Mouse (Mus musculus) CH12.LX (cell line): ENCODE results near the gene Tbc1d16. TPM values are rescaled to one million over a fixed set of nuclear protein-coding genes. Genes with fewer than 3 reads are reported as not detected.

Experiments
- DNase-seq: peaks from one replicate; pipeline ENCODE4 v3.0.0-alpha.2; 2013; ENCODE audit errors: extremely low read depth
- H3K27ac ChIP-seq: 2 replicates; pipeline ENCODE4 v1.5.1; 2012; ENCODE audit warnings: low read depth, mild to moderate bottlenecking, control low read depth, moderate library complexity; ENCODE audit not compliant: insufficient read depth
- H3K27me3 ChIP-seq: replicated peaks from 2 replicates; pipeline ENCODE3; 2012; ENCODE audit warnings: inconsistent platforms
- H3K36me3 ChIP-seq, 2 experiments: replicated peaks in 1 of 2; 2 replicates each; pipeline versions ENCODE3 to v1.6.1; 2012; ENCODE audit warnings: inconsistent platforms in 1 of 2, low read length in 1 of 2, mild to moderate bottlenecking in 1 of 2, mixed read lengths in 1 of 2, moderate library complexity in 1 of 2; ENCODE audit not compliant: control insufficient read depth in 1 of 2, insufficient read depth in 1 of 2
- H3K4me1 ChIP-seq, 2 experiments: 2 replicates each; pipeline ENCODE4 v1.6.1; 2012; ENCODE audit warnings: inconsistent platforms in 1 of 2, moderate library complexity in 1 of 2; ENCODE audit not compliant: insufficient read depth in 2 of 2, control insufficient read depth in 1 of 2
- H3K4me2 ChIP-seq: 2 replicates; pipeline ENCODE4 v1.6.1; 2012; ENCODE audit warnings: low read depth, mild to moderate bottlenecking, control low read depth; ENCODE audit not compliant: poor library complexity, insufficient read depth, severe bottlenecking
- H3K4me3 ChIP-seq, 3 experiments: fragments of 150-350 bp in 1 of 3; sonication (generic) in 1 of 3; replicated peaks in 1 of 3; 2 replicates each; pipeline versions ENCODE3 to v1.5.1; 2011 to 2012; ENCODE audit warnings: low read depth in 2 of 3, low read length in 2 of 3, mild to moderate bottlenecking in 2 of 3, moderate library complexity in 2 of 3, control low read depth in 1 of 3, improper control_type of control experiment in 1 of 3, inconsistent platforms in 1 of 3, mixed read lengths in 1 of 3; ENCODE audit not compliant: poor library complexity in 1 of 3
- H3K79me2 ChIP-seq: replicated peaks from 2 replicates; pipeline ENCODE4 v1.6.1; 2012; ENCODE audit warnings: mild to moderate bottlenecking, moderate library complexity; ENCODE audit not compliant: control insufficient read depth, poor library complexity, insufficient read depth, severe bottlenecking; ENCODE audit errors: extremely low read depth
- H3K9ac ChIP-seq: 2 replicates; pipeline ENCODE4 v1.6.1; 2012; ENCODE audit warnings: low read depth, mild to moderate bottlenecking, control low read depth, moderate library complexity; ENCODE audit not compliant: insufficient read depth
- H3K9me3 ChIP-seq: replicated peaks from 2 replicates; pipeline ENCODE3; 2012; ENCODE audit warnings: low read length, inconsistent platforms, mixed read lengths
- BHLHE40 ChIP-seq: IDR thresholded peaks from 2 replicates; pipeline ENCODE4 v1.6.1; 2011; ENCODE audit warnings: mild to moderate bottlenecking, low read depth, low read length, improper control_type of control experiment
- CTCF ChIP-seq, 2 experiments: IDR thresholded peaks in 1 of 2; conservative IDR thresholded peaks in 1 of 2; 2 replicates each; pipeline ENCODE4 v1.5.1; 2011 to 2012; ENCODE audit warnings: low read depth in 2 of 2, low read length in 2 of 2, improper control_type of control experiment in 1 of 2, inconsistent platforms in 1 of 2, mild to moderate bottlenecking in 1 of 2, moderate library complexity in 1 of 2
- EP300 ChIP-seq: IDR thresholded peaks from 2 replicates; pipeline ENCODE4 v1.6.1; 2011; ENCODE audit warnings: low read length, improper control_type of control experiment
- IRF4 ChIP-seq: IDR thresholded peaks from 2 replicates; pipeline ENCODE4 v1.6.1; 2014; ENCODE audit warnings: low read depth, mild to moderate bottlenecking, inconsistent platforms, low read length, improper control_type of control experiment
- KAT2A ChIP-seq: IDR thresholded peaks from 2 replicates; pipeline ENCODE4 v1.6.1; 2012; ENCODE audit warnings: low read length, improper control_type of control experiment, inconsistent platforms; ENCODE audit not compliant: insufficient replicate concordance
- MEF2A ChIP-seq: IDR thresholded peaks from 2 replicates; pipeline ENCODE4 v1.6.1; 2014; ENCODE audit warnings: low read depth, mild to moderate bottlenecking, inconsistent platforms, low read length, improper control_type of control experiment, borderline replicate concordance
- MYC ChIP-seq: IDR thresholded peaks from 2 replicates; pipeline ENCODE4 v1.6.1; 2011; ENCODE audit warnings: low read depth, mild to moderate bottlenecking, improper control_type of control experiment, low read length
- NELFE ChIP-seq: IDR thresholded peaks from 2 replicates; pipeline ENCODE4 v1.6.1; 2011; ENCODE audit warnings: low read depth, low read length, improper control_type of control experiment
- PAX5 ChIP-seq: IDR thresholded peaks from 2 replicates; pipeline ENCODE4 v1.6.1; 2012; ENCODE audit warnings: low read length, inconsistent platforms, mixed read lengths
- SIN3A ChIP-seq: IDR thresholded peaks from 2 replicates; pipeline ENCODE4 v1.6.1; 2012; ENCODE audit warnings: low read length, improper control_type of control experiment, inconsistent platforms
- SMC3 ChIP-seq: IDR thresholded peaks from 2 replicates; pipeline ENCODE4 v1.6.1; 2011; ENCODE audit warnings: low read depth, low read length, improper control_type of control experiment
- TBP ChIP-seq: conservative IDR thresholded peaks from 2 replicates; pipeline ENCODE4 v1.6.1; 2011; ENCODE audit warnings: low read depth, low read length, improper control_type of control experiment
- TCF12 ChIP-seq: IDR thresholded peaks from 2 replicates; pipeline ENCODE4 v1.6.1; 2014; ENCODE audit warnings: low read depth, mild to moderate bottlenecking, inconsistent platforms, low read length, improper control_type of control experiment
- USF2 ChIP-seq: conservative IDR thresholded peaks from 2 replicates; pipeline ENCODE4 v1.6.1; 2011; ENCODE audit warnings: low read depth, low read length, improper control_type of control experiment
- ZC3H11A ChIP-seq: IDR thresholded peaks from 2 replicates; pipeline ENCODE4 v1.6.1; 2012; ENCODE audit warnings: low read depth, mild to moderate bottlenecking, inconsistent platforms, low read length, improper control_type of control experiment
- ZKSCAN1 ChIP-seq: IDR thresholded peaks from 2 replicates; pipeline ENCODE4 v1.6.1; 2012; ENCODE audit warnings: low read depth, inconsistent platforms, low read length, improper control_type of control experiment, borderline replicate concordance
- ZMIZ1 ChIP-seq: IDR thresholded peaks from 2 replicates; pipeline ENCODE4 v1.6.1; 2012; ENCODE audit warnings: low read depth, mild to moderate bottlenecking, inconsistent platforms, low read length, improper control_type of control experiment
- dilution Hi-C: fragments of 300-500 bp; cut with MboI; formaldehyde crosslinking; loops from 2 replicates; pipeline ENCODE4 v1.14.3; 2020; ENCODE audit warnings: low sequenced_read_pairs; ENCODE audit not compliant: extremely low pct_unique_long_range_greater_than_20kb, extremely low pct_ligation_motif_present
- in situ Hi-C: fragments of 300-500 bp; cut with MboI; formaldehyde crosslinking; loops from 3 replicates; pipeline ENCODE4 v1.14.3; 2019; ENCODE audit warnings: low sequenced_read_pairs, low pct_ligation_motif_present, low pct_unique_long_range_greater_than_20kb, mixed read lengths
- polyA plus RNA-seq: library from polyadenylated mRNA; unstranded; fragments of >175 nt; gene quantifications from 2 replicates; pipeline ENCODE4 v1.2.1, GENCODE M21; 2012; ENCODE audit warnings: low read depth; ENCODE audit not compliant: insufficient read length
- total RNA-seq, 2 experiments: library from RNA; depleted of rRNA; stranded (reverse); fragments of 300-350 nt in 1 of 2; fragments of >200 nt in 1 of 2; gene quantifications; 2 replicates each; pipeline ENCODE4 v1.2.3; 2012 to 2014

Gene Tbc1d16
- total and polyA plus RNA-seq, 3 experiments: 0.79 to 15.9 (median 2.7) TPM

GRCm38 (mm10) chr11:119176389-119177179, 51.7 kb downstream of the Tbc1d16 start:
- Histone ChIP-seq H3K36me3 (no peaks in the 10 kb centered on the region), H3K4me3 (no peak overlapping the region), H3K27me3 (peaks cover 8% of the 10 kb centered on the region), H3K79me2 (no peaks in the 10 kb centered on the region), H3K27ac (no peak overlapping the region), H3K9me3 (peaks cover 9% of the 10 kb centered on the region), H3K4me1 (peaks cover 17 to 56% of the 10 kb centered on the region in 2 experiments), H3K9ac (no peak overlapping the region), H3K4me2 (no peak overlapping the region)
- dilution Hi-C loops (no loop called here), in situ Hi-C loops (no loop called here)
- DNase-seq: no peak
- TF ChIP-seq IRF4 (no peak), NELFE (no peak), SIN3A (no peak), TBP (no peak), KAT2A (no peak), EP300 (no peak), CTCF (conservative IDR thresholded peaks at IDR 0.05 in 1 of 2, IDR thresholded peaks at IDR 0.05 in 1 of 2; ENCODE audit: low read depth in 2 of 2, low read length in 2 of 2) (no peak), USF2 (no peak), MYC (no peak), SMC3 (no peak), ZMIZ1 (no peak), ZC3H11A (no peak), TCF12 (no peak), PAX5 (no peak), MEF2A (no peak)

GRCm38 (mm10) chr11:119171588-119171987, 56.7 kb downstream of the Tbc1d16 start:
- H3K27ac ChIP-seq: no peak overlapping the region
- TF ChIP-seq ZKSCAN1: no peak
- no peak for TF ChIP-seq CTCF (conservative IDR thresholded peaks at IDR 0.05 in 1 of 2, IDR thresholded peaks at IDR 0.05 in 1 of 2; ENCODE audit: low read depth in 2 of 2, low read length in 2 of 2)
- peak; percentile 69 for TF ChIP-seq BHLHE40
- no peak for TF ChIP-seq KAT2A
- H3K9ac ChIP-seq: no peak overlapping the region
- no peaks in the 10 kb centered on the region for H3K9me3 ChIP-seq
- peaks cover 8 to 22% of the 10 kb centered on the region in 2 experiments; a peak in 3 of 4 replicates for H3K4me1 ChIP-seq
- H3K4me2 ChIP-seq: no peak overlapping the region
- H3K27me3 ChIP-seq: peaks cover 8% of the 10 kb centered on the region
- dilution Hi-C loops: no loop called here
- no peaks in the 10 kb centered on the region for H3K36me3 ChIP-seq
- no peak overlapping the region for H3K4me3 ChIP-seq
- no peaks in the 10 kb centered on the region for H3K79me2 ChIP-seq
- in situ Hi-C loops: no loop called here
- no peak for DNase-seq
